Mouse (Mus musculus): ENCODE measurements around the gene Gm49361.

DNA sequence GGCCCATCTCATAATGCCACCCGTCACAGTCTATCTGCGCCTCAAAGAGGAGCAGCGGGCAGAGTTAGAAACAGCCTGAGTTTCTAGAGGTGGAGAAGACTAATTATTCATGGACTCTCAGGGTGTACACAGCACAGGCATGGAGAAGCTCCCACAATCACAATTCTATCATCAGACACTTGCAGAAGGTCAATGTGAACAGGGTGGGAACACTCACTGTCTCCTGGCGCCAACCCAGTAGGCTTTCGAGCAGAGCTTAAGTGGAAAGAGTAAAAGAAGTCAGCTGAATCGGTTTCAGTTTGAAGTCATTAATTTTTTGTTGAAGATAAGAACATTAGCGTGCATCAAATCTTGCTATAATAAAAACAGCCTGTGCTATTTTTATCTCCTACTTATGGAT, 37.3 kb downstream of the Gm49361 start:
- TF ChIP-seq MYOD1 (IDR thresholded peaks at IDR 0.05; ENCODE audit: control insufficient read depth in 1 of 3, insufficient read length in 2 of 3, low read depth in 2 of 3) (no peak), USF1 (IDR thresholded peaks at IDR 0.05; ENCODE audit: low read depth) (no peak), MAX (IDR thresholded peaks at IDR 0.05; ENCODE audit: low read depth) (no peak), POLR2A (IDR thresholded peaks at IDR 0.05; ENCODE audit: insufficient read length, low read depth) (no peak), E2F4 (IDR thresholded peaks at IDR 0.05; ENCODE audit: insufficient read depth) (no peak), SRF (IDR thresholded peaks at IDR 0.05; ENCODE audit: control insufficient read depth, insufficient read length, low read depth) (no peak), MYOG (IDR thresholded peaks at IDR 0.05; ENCODE audit: control insufficient read depth in 1 of 3, insufficient read depth in 1 of 3, insufficient read length in 2 of 3, low read depth in 2 of 3) (no peak), TCF3 (IDR thresholded peaks at IDR 0.05; ENCODE audit: insufficient read length, low read depth) (no peak), POLR2AphosphoS2 (IDR thresholded peaks at IDR 0.05; ENCODE audit: insufficient read length, low read depth) (no peak), TCF12 (IDR thresholded peaks at IDR 0.05; ENCODE audit: insufficient read depth, poor library complexity, severe bottlenecking) (no peak), CEBPB (IDR thresholded peaks at IDR 0.05; ENCODE audit: insufficient read depth, poor library complexity, severe bottlenecking) (no peak), REST (IDR thresholded peaks at IDR 0.05; ENCODE audit: insufficient read depth, insufficient read length) (no peak)
